Mouse (Mus musculus) lung, embryonic 15.5 days (tissue): Measurements from ENCODE around the gene Tmigd1. TPM values are rescaled to one million over a fixed set of nuclear protein-coding genes. Genes with fewer than 3 reads are reported as not detected.

Experiments used
- ATAC-seq: fragments of 200-750 bp; cut with Nextera tagmentation; 2 replicates; pipeline ENCODE4 v1.8.0; 2017; ENCODE audit warnings: moderate number of reproducible peaks, borderline replicate concordance; ENCODE audit not compliant: low FRiP score, low TSS enrichment; ENCODE audit errors: extremely low read depth
- H3K27ac ChIP-seq: fragments of 300-500 bp; sonication (generic); 2 replicates; pipeline ENCODE4 v1.5.1; 2015; ENCODE audit warnings: moderate library complexity, mild to moderate bottlenecking, inconsistent platforms
- H3K27me3 ChIP-seq: fragments of 300-500 bp; sonication (generic); 2 replicates; pipeline ENCODE4 v1.6.1; 2015; ENCODE audit warnings: inconsistent platforms
- H3K36me3 ChIP-seq: fragments of 300-500 bp; sonication (generic); 2 replicates; pipeline ENCODE4 v1.6.1; 2015; ENCODE audit warnings: inconsistent platforms
- H3K4me1 ChIP-seq: fragments of 300-500 bp; sonication (generic); 2 replicates; pipeline ENCODE4 v1.6.1; 2015; ENCODE audit warnings: inconsistent platforms
- H3K4me2 ChIP-seq: fragments of 300-500 bp; sonication (generic); 2 replicates; pipeline ENCODE4 v1.6.1; 2015; ENCODE audit warnings: inconsistent platforms, mild to moderate bottlenecking, moderate library complexity
- H3K4me3 ChIP-seq: fragments of 300-500 bp; sonication (generic); 2 replicates; pipeline ENCODE4 v1.5.1; 2015; ENCODE audit warnings: mild to moderate bottlenecking, inconsistent platforms
- H3K9ac ChIP-seq: fragments of 300-500 bp; sonication (generic); 2 replicates; pipeline ENCODE4 v1.6.1; 2015; ENCODE audit warnings: inconsistent platforms
- H3K9me3 ChIP-seq: fragments of 300-500 bp; sonication (generic); 2 replicates; pipeline ENCODE4 v1.6.1; 2016; ENCODE audit warnings: inconsistent platforms
- WGBS: fragments of 180-500 bp; shearing (Covaris S2); methylation state at CpG from one replicate; pipeline ENCODE4 v1.1.7; 2015; 5-methylcytosine and 5-hydroxymethylcytosine counted together
- polyA plus RNA-seq: library from polyadenylated mRNA; unstranded; fragments of >200 nt; fragmentation: Nextera tagmentation; extraction: Ambion mirVana; gene quantifications from 2 replicates; pipeline ENCODE4 v1.2.1, GENCODE M21; 2015

The Tmigd1 gene
- polyA plus RNA-seq, 1 experiment from 2014 or later: 0.14 TPM

DNA sequence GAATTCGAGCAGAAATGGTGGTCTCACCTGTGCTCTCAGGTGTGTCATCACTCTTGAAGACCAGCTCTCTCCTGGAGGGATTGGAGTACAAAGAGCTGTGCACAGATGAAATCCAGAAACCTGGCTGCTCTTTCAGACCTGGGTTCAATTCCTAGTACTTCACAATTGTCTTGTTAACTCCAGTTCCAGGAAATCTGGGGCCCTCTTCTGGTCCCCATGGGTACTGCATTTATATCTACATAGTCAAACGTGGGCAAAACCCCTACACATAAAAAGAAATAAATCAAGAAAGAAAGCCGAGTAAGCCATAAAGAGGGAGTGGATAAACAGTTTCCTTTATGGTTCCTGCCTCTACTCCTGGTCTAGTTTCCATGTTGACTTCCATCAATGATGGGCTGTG lies 31.2 kb downstream of the Tmigd1 start:
- no peaks in the 10 kb centered on the region for H3K9me3 ChIP-seq
- no peak overlapping the region for H3K4me2 ChIP-seq
- ATAC-seq: no peak
- no peaks in the 10 kb centered on the region for H3K36me3 ChIP-seq
- no peak overlapping the region for H3K9ac ChIP-seq
- 62% methylated on average over 3 of the region's 3 CpGs for whole genome bisulfite sequencing
- no peaks in the 10 kb centered on the region for H3K27me3 ChIP-seq
- H3K4me1 ChIP-seq: no peaks in the 10 kb centered on the region
- no peak overlapping the region for H3K27ac ChIP-seq
- no peak overlapping the region for H3K4me3 ChIP-seq

DNA sequence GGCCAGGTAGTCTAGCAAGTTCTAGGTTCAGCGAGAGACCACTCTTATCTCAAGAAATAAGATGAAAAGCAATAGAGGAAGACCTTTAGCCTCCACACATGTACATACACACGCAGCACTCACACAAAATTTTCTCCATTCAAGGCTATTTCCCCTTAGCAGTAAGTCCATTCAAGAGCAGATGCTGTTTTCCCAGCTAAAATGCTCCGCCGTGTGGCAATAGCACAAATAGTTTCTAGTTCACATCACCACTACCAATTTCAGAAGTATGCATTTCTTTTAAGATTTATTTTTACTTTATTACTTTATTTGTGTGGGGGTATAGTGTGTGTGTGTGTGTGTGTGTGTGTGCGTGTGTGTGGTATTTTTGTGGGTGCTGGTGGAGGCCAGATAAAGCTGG lies 34.6 kb downstream of the Tmigd1 start:
- no peak overlapping the region for H3K4me2 ChIP-seq
- H3K27me3 ChIP-seq: no peaks in the 10 kb centered on the region
- 60% methylated on average over 5 of the region's 5 CpGs for WGBS
- no peak for ATAC-seq
- H3K36me3 ChIP-seq: no peaks in the 10 kb centered on the region
- H3K27ac ChIP-seq: no peak overlapping the region
- no peaks in the 10 kb centered on the region for H3K9me3 ChIP-seq
- H3K4me3 ChIP-seq: no peak overlapping the region
- no peak overlapping the region for H3K9ac ChIP-seq
- no peaks in the 10 kb centered on the region for H3K4me1 ChIP-seq

GRCm38 (mm10) chr11:76944839-76945238 lies 42.9 kb downstream of the Tmigd1 start:
- H3K9me3 ChIP-seq: no peaks in the 10 kb centered on the region
- peaks cover 4% of the 10 kb centered on the region; the same call in 1 of the 2 replicates for H3K36me3 ChIP-seq
- no peaks in the 10 kb centered on the region for H3K27me3 ChIP-seq
- peak overlapping the region; percentile 82 for H3K27ac ChIP-seq
- WGBS: 63% methylated on average over 6 of the region's 6 CpGs
- peak overlapping the region; percentile 62 for H3K4me2 ChIP-seq
- peaks cover 13% of the 10 kb centered on the region; the same call in 1 of the 2 replicates for H3K4me1 ChIP-seq
- peak overlapping the region; percentile 65; the same call in 1 of the 2 replicates for H3K9ac ChIP-seq
- ATAC-seq: no peak
- peak overlapping the region; percentile 65 for H3K4me3 ChIP-seq

GRCm38 (mm10) chr11:76945386-76946202 lies 43.6 kb downstream of the Tmigd1 start:
- H3K4me1 ChIP-seq: peaks cover 13% of the 10 kb centered on the region; the same call in 1 of the 2 replicates
- H3K4me2 ChIP-seq: peak overlapping the region; percentile 62
- no peaks in the 10 kb centered on the region for H3K9me3 ChIP-seq
- peak; percentile 97 for ATAC-seq
- under 1% methylated on average over 58 of the region's 58 CpGs for whole genome bisulfite sequencing
- H3K27ac ChIP-seq: peak overlapping the region; percentile 82
- peak overlapping the region; percentile 65 for H3K9ac ChIP-seq
- H3K27me3 ChIP-seq: no peaks in the 10 kb centered on the region
- H3K36me3 ChIP-seq: peaks cover 7% of the 10 kb centered on the region; the same call in 1 of the 2 replicates
- peak overlapping the region; percentile 65 for H3K4me3 ChIP-seq

- Histone ChIP-seq H3K9me3 (no peaks in the 10 kb centered on the region), H3K27ac (peak overlapping the region; percentile 82; the same call in 1 of the 2 replicates), H3K4me3 (peak overlapping the region; percentile 65), H3K4me2 (peak overlapping the region; percentile 62), H3K4me1 (peaks cover 13% of the 10 kb centered on the region; the same call in 1 of the 2 replicates), H3K36me3 (peaks cover 12% of the 10 kb centered on the region), H3K27me3 (no peaks in the 10 kb centered on the region), H3K9ac (peak overlapping the region; percentile 65)
- ATAC-seq: peak; percentile 8; the same call in 1 of the 2 replicates
- 2% methylated on average over 8 of the region's 8 CpGs for WGBS
Measured at GRCm38 (mm10) chr11:76946203-76946585, 44.2 kb downstream of the Tmigd1 start.

GRCm38 (mm10) chr11:76953536-76953935 lies 51.6 kb downstream of the Tmigd1 start:
- Histone ChIP-seq H3K9ac (no peak overlapping the region), H3K36me3 (peaks cover 76% of the 10 kb centered on the region), H3K4me1 (no peaks in the 10 kb centered on the region), H3K9me3 (no peaks in the 10 kb centered on the region), H3K4me3 (no peak overlapping the region), H3K27me3 (no peaks in the 10 kb centered on the region), H3K4me2 (no peak overlapping the region), H3K27ac (no peak overlapping the region)
- WGBS: 78% methylated on average over 2 of the region's 2 CpGs
- ATAC-seq: no peak

DNA sequence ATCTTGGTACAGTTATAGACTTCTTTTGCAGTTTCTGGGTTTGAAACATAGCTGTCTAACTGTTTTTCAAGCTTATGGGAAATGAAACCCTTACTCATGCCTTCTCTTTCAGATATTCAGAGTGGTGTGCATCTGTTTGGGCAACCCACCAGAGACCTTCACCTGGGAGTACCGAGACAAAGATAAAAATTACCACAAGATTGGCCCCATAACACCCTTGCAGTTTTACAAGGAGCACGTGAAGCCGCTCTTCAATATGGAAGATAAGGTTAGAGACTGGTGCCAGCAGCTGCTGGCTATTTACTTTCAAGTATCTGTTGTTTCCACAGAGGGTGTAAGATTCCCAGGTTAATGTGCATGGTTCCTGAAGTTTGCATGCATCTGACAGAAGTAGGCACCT lies 63.7 kb downstream of the Tmigd1 start:
- no peak overlapping the region for H3K4me2 ChIP-seq
- no peak for ATAC-seq
- no peak overlapping the region for H3K9ac ChIP-seq
- H3K27me3 ChIP-seq: no peaks in the 10 kb centered on the region
- 96% methylated on average over 3 of the region's 3 CpGs for WGBS
- H3K4me3 ChIP-seq: no peak overlapping the region
- H3K9me3 ChIP-seq: no peaks in the 10 kb centered on the region
- peaks cover 89% of the 10 kb centered on the region for H3K36me3 ChIP-seq
- H3K4me1 ChIP-seq: no peaks in the 10 kb centered on the region
- H3K27ac ChIP-seq: no peak overlapping the region

Other genes starting within 250 kb of the Tmigd1 start
- not detected in 2 replicates for gene Bhlha9, start 229.7 kb upstream of the Tmigd1 start, polyA plus RNA-seq
- gene Trarg1, start 222.4 kb upstream of the Tmigd1 start, polyA plus RNA-seq: 0.47 and 0.67 TPM in 2 replicates
- gene Gosr1, start 138.6 kb upstream of the Tmigd1 start, polyA plus RNA-seq: 24.1 and 26.6 TPM in 2 replicates
- 18.4 and 18.7 TPM in 2 replicates for gene Cpd, start 55.1 kb upstream of the Tmigd1 start, polyA plus RNA-seq
- gene Blmh, start 22.6 kb downstream of the Tmigd1 start, polyA plus RNA-seq: 179 and 181 TPM in 2 replicates
- gene Slc6a4, start 96.4 kb downstream of the Tmigd1 start, polyA plus RNA-seq: 1.8 and 2.0 TPM in 2 replicates
- 52.8 and 53.6 TPM in 2 replicates for gene Nsrp1, start 176.3 kb downstream of the Tmigd1 start, polyA plus RNA-seq